Mouse (Mus musculus) brain, embryonic 18.5 days (tissue): Measurements from ENCODE around the gene Gm8094.
"Not testable (repeated sequence)": the region's sequence is repeated elsewhere in the genome, so short reads cannot be mapped to it uniquely, and the experiment has no call there.

Source experiments
- DNase-seq: peaks from one replicate; pipeline ENCODE4 v3.0.0-alpha.2; 2012; ENCODE audit warnings: low read depth, low spot score

Gene Gm8094

GRCm38 (mm10) chr14:43076543-43076942, at the start of gene Gm8094:
Gm8094 (minus strand) TSS chr14:43076643.
- DNase-seq: not testable (repeated sequence)

DNA sequence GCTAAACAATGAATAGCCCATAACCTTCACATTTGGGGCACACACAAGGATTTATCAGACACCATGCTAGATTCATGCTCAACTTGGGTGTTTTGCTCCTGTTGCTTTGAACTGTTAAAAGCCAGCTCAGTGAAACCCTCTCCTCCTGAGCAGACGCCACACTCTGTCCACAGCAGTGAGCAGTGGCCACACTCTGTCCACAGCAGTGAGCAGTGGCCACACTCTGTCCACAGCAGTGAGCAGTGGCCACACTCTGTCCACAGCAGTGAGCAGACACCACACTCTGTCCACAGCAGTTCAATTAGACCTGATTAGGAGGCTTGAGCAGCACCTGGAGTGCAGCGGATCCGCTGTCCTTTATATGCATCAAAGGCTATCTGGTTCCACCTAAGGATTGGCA, 43.2 kb upstream of the Gm8094 start:
- not testable (repeated sequence) for DNase-seq

DNA sequence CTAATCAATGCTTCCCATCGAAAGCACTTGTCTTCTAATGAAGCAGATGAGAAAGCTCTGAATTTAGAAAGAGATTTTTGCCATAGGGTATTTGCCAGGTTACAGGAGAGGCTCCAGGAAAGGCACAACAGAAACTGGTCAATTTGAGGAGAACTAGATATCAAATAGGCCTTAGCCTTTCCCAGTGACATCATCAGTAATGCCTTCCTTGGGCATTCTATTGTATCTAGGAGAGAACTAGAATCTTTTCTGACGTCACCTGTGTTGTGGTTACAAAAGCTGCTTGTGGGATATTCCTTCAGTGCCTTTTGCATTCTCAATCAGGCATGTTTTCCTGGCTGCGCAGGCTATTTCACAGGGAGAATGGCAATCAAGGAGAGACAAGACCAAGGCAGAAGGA, 23.9 kb upstream of the Gm8094 start, which contains the start of gene Gm8104:
TSS of gene Gm8104 (plus strand) at position 301 of the 400 bp plus-strand sequence.
- DNase-seq: not testable (repeated sequence)

- not testable (repeated sequence) for DNase-seq
These were observed 12.9 kb upstream of the Gm8094 start for GRCm38 (mm10) chr14:43089103-43089919.

DNA sequence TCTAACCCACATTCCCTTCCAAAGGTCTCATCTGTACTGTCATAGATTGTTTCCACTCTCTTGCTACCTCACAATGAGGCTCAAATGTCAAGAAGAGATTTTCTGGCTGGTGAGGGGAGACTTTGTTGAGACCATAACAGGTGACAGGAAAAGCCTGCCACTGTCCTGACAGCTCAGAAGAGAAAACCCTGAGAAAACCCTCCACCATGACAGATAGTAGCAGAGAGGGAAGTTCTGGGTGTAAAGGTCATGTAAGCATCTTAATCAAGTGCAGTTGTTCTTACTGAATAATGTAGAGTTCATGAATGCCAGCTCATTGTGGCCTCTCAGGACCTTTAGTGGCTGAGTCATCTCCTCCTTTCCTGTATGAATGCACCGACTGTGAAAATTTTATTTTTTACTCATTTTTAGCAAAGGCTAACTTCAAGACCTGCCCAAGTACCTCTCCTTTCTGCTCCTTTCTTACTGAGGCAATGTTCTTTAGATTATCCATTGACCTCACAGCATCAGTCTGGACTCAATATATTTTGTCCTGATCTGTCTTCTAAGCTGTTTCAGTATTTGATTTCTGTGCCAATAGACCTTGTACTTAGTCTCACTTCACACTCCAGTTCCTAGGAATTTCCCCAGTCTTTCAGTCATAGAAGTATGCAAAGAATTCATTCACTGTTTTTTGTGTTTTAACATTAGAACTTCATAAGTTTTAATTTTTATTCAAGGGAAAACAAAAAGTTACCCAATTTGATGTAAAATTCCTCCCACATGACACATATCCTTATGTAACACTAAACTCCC, 8.7 kb upstream of the Gm8094 start:
- not testable (repeated sequence) for DNase-seq

DNA sequence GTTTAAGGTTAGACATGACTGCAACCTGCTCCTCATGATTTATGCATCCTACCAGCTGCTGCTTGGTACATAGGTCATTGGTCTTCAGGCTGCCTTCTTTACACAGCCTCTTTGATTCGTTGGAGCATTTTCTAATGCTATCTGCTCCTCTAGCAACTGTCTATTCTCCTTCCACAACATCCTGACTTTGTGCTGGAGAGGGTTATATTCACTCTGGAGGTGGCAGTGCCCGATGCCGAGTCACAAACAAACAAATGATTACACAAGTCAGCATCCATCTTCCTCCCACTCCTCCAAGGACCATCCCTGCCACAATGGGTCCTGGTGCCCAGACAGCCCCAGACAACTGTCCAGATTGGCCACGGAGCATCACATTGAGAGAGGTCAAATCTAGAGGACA, 16.3 kb downstream of the Gm8094 start:
- DNase-seq: not testable (repeated sequence)

- not testable (repeated sequence) for DNase-seq
These were observed 18.4 kb downstream of the Gm8094 start for GRCm38 (mm10) chr14:43058063-43058462.
